Mouse (Mus musculus) C2C12 (cell line): ENCODE measurements around the gene Abhd16a.

Source experiments
- CTCF ChIP-seq: IDR thresholded peaks from one replicate; pipeline ENCODE4 v1.5.1; 2011; ENCODE audit not compliant: control insufficient read depth, insufficient read depth, insufficient read length
- MYOD1 ChIP-seq: IDR thresholded peaks from one replicate; pipeline ENCODE4 v1.6.1; 2011; ENCODE audit warnings: low read depth; ENCODE audit not compliant: control insufficient read depth, insufficient read length

- TF ChIP-seq MYOD1 (no peak), CTCF (no peak)
These were observed 59.0 kb downstream of the Abhd16a start for GRCm38 (mm10) chr17:35147922-35148639.
